Mouse (Mus musculus) lung, adult 2 months (tissue): ENCODE measurements around the gene Specc1l.

Source experiments
- CTCF ChIP-seq: fragments of 200-500 bp; IDR thresholded peaks from 2 replicates; pipeline ENCODE4 v1.5.1; 2011; ENCODE audit warnings: mild to moderate bottlenecking, low read length, control low read depth; ENCODE audit not compliant: insufficient read depth
- POLR2A ChIP-seq: fragments of 200-500 bp; IDR thresholded peaks from 2 replicates; pipeline ENCODE4 v1.6.1; 2011; ENCODE audit warnings: low read depth, mild to moderate bottlenecking, control low read depth, low read length, borderline replicate concordance; ENCODE audit errors: extremely low read depth

GRCm38 (mm10) chr10:75355341-75355740 lies 143.5 kb downstream of the Specc1l start:
- TF ChIP-seq CTCF, result no peak
- no peak for TF ChIP-seq POLR2A
